Mouse (Mus musculus) embryonic fibroblast, embryonic 13.5 days (primary cell): ENCODE measurements around the gene Ndufv1. TPM values are rescaled to one million over a fixed set of nuclear protein-coding genes. Genes with fewer than 3 reads are reported as not detected.
"Not testable (repeated sequence)": the region's sequence is repeated elsewhere in the genome, so short reads cannot be mapped to it uniquely, and the experiment has no call there.

Experiments used
- H3K27ac ChIP-seq: 2 replicates; pipeline ENCODE4 v1.5.1; 2012; ENCODE audit warnings: low read length, control low read depth, inconsistent platforms; ENCODE audit not compliant: insufficient read depth
- H3K4me1 ChIP-seq: 2 replicates; pipeline ENCODE4 v1.6.1; 2011; ENCODE audit warnings: low read length; ENCODE audit not compliant: control insufficient read depth, insufficient read depth
- H3K4me3 ChIP-seq: 2 replicates; pipeline ENCODE4 v1.5.1; 2011; ENCODE audit warnings: mild to moderate bottlenecking, control low read depth, low read length; ENCODE audit not compliant: insufficient read depth
- CTCF ChIP-seq: IDR thresholded peaks from 2 replicates; pipeline ENCODE4 v1.5.1; 2011; ENCODE audit warnings: mild to moderate bottlenecking, control low read depth, low read length, moderate library complexity, borderline replicate concordance; ENCODE audit not compliant: insufficient read depth
- POLR2A ChIP-seq: IDR thresholded peaks from 2 replicates; pipeline ENCODE4 v1.6.1; 2011; ENCODE audit warnings: low read depth, mild to moderate bottlenecking, control low read depth, low read length, moderate library complexity
- polyA plus RNA-seq: library from polyadenylated mRNA; stranded (reverse); fragments of >200 nt; gene quantifications from 2 replicates; pipeline ENCODE4 v1.2.4, GENCODE M21; 2011; ENCODE audit warnings: low read depth; ENCODE audit not compliant: missing spikeins, insufficient read length

Gene Ndufv1
- polyA plus RNA-seq, 1 experiment, result 64.3 TPM

DNA sequence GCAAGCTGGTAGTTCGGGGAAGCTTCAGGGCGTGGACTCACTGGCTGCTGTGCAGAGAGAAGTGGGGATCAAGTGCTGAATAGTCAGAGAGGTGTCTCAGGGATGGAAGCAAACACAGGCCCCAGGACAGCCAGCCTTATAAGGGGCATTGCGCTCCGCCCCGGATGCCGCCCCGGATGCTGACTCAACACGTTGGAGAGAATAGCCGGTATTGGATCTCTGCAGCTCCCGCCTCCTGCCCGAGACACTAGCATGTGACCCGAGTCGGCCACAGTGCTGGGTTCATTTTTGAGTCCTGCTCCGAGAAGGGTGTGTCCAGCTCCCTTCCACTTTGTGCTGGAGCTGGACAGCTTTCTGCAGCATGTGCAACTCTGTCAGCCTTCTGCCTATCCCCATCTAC, 29.5 kb upstream of the Ndufv1 start:
- TF ChIP-seq POLR2A (no peak), CTCF (no peak)
- Histone ChIP-seq H3K4me1 (no peaks in the 10 kb centered on the region), H3K27ac (no peak overlapping the region), H3K4me3 (no peak overlapping the region)

DNA sequence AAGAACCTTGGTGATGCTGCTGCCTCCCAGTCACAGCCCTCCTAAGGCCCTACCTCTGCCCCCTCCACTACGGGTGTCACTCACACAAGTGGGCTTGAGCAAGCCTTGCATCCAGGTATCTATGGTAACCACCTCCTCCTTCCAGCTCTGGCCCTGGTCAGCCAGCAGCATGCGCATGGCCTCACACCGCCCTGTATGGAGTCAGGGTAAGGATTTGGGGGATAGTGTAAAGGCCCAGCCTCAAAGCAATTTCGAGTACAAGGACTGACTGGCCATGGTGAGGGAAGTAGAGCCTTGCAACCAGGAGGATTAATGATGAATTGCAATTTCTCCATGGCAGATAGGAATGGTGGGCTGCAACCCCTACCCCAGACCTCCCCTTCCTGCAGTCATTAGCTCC, 28.9 kb upstream of the Ndufv1 start:
- H3K4me3 ChIP-seq, H3K4me1 ChIP-seq, H3K27ac ChIP-seq: not testable (repeated sequence)

DNA sequence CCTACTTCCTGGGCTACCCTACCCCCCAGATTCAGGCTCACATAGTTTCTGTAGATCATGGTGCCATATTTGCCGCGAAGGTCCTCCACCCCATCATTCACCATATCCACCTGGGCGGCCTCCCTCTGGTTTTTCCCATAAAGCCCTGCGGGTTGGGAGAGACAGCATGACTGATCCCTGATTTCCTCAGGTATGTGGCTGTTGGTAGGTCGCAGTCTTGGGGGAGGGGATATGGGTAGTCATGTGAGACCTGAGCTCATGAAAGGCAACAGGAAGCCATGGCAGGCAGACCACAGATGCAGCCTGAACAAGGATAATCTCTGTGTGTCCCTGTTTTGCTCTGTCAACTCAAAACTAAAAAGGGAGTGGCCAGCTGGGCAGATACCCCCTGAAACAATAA, 28.3 kb upstream of the Ndufv1 start:
- H3K27ac ChIP-seq, H3K4me3 ChIP-seq: not testable (repeated sequence)

DNA sequence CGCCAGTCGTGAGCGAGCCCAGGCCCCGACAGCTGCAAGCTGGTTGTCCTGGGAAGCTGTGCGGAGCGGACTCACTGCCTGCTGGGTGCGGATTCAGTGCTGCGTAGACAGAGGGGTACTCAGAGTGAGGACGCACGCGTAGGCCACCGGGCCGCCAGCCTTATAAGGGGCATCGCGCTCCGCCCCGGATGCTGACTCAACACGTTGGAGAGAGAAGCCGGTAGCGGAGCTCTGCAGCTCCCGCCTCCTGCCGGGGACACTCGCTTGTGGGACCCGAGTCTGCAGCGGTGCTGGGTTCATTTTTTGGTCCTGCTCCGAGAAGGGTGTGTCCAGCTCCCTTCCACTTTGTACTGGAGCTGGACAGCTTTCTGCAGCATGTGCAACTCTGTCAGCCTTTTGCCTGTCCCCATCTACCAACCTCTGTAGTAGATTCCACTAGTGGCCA, 25.2 kb upstream of the Ndufv1 start, which contains the start of gene Gstp1:
Gstp1 (minus strand) TSS at position 198 of the 445 bp plus-strand sequence.
- Histone ChIP-seq H3K4me1 (no peaks in the 10 kb centered on the region), H3K27ac (peak within 1 kb of the TSS; percentile 49; the same call in 1 of the 2 replicates), H3K4me3 (peak within 1 kb of the TSS; percentile 73)
- TF ChIP-seq CTCF (no peak), POLR2A (peak; percentile 98)

More for the DNA sequence above, 28.3 kb upstream of the Ndufv1 start:
- H3K4me1 ChIP-seq, result not testable (repeated sequence)

DNA sequence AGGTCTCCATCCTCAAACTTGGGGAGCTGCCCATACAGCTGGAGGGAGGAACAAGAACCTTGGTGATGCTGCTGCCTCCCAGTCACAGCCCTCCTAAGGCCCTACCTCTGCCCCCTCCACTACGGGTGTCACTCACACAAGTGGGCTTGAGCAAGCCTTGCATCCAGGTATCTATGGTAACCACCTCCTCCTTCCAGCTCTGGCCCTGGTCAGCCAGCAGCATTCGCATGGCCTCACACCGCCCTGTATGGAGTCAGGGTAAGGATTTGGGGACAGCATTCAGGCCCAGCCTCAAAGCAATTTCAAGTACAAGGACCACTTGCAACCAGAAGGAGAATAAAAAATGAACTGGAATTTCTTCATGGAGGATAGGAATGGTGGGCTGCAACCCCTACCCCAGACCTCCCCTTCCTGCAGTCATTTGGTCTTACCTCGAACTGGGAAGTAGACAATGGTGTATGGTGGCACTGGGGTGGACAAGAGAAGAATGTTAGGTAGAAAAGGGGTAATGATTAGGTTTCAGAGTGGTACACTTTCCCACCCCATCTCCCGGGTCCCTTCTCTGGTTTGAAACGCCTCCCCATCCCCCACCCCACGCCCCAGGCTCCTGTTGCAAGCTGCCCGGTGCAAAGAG, 24.7 kb upstream of the Ndufv1 start:
- H3K4me3 ChIP-seq, result peak overlapping the region; percentile 73
- 0 out of 2 replicates have a peak overlapping the region, but pooled peaks have one; percentile 17 for H3K27ac ChIP-seq
- H3K4me1 ChIP-seq, result not testable (repeated sequence)

DNA sequence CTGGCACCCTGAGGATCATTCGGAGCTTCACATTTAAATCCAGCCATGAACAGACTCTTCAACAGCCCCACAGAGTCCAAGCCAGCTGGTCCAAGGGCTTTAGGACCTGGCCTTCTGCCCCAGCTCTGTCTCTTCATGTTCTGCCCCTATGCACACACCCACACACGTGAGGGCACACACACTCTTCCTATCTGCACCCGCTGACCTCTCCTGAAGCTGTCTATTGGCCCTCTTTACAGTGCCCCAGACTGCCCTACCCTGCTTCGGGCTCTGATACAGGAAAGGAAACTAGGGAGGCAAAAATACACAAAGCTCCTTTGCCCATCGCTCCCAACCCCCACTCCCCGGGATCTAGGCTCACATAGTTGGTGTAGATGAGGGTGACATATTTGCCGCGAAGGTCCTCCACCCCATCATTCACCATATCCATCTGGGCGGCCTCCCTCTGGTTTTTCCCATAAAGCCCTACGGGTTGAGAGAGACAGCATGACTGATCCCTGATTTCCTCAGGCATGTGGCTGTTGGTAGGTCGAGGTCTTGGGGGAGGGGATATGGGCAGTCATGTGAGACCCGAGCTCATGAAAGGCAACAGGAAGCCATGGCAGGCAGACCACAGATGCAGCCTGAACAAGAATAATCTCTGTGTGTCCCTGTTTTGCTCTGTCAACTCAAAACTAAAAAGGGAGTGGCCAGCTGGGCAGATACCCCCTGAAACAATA, 23.9 kb upstream of the Ndufv1 start:
- TF ChIP-seq POLR2A (no peak), CTCF (no peak)
- no peak overlapping the region for H3K27ac ChIP-seq
- no peaks in the 10 kb centered on the region for H3K4me1 ChIP-seq
- H3K4me3 ChIP-seq, result no peak overlapping the region; the same call in 1 of the 2 replicates

DNA sequence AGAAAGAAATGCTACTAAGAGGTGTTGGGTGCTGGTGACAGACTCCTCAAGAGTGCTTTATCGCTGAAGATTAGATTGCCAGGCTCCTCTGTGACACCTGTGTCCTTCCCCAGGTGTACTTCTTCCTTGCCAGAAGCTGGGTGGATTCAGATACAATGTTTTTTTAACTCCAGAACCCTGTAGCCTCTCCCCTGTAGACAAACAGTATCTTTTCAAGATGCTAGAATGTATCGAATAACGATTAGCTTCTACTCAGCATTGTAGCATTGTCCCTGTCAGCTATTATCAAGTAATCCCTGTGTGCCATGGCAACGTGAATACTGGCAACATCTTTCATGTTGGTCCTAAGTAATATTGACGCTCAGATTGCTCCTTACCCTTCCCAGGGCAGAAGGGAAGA, 21.1 kb upstream of the Ndufv1 start:
- no peak for TF ChIP-seq POLR2A
- no peak for TF ChIP-seq CTCF
- H3K27ac ChIP-seq, result no peak overlapping the region
- no peaks in the 10 kb centered on the region for H3K4me1 ChIP-seq
- H3K4me3 ChIP-seq, result no peak overlapping the region

DNA sequence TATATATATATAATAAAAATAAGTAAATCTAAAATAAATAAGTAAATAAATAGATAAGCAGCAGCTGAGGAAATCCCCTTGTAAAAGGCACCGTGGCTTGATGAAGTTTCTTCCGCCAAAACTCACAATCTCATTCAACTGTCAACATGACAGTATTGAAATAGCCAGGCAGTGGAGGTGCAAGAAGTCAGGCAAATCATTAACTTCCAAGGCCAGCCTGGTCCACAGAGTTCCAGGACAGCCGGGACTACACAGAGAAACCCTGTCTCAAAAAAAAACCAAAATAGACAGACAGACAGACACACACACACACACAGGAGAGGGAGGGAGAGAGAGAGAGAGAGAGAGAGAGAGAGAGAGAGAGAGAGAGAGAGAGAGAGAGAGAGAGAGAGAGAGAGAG, 20.7 kb upstream of the Ndufv1 start:
- TF ChIP-seq CTCF (no peak), POLR2A (no peak)
- no peaks in the 10 kb centered on the region for H3K4me1 ChIP-seq
- no peak overlapping the region for H3K27ac ChIP-seq
- H3K4me3 ChIP-seq, result no peak overlapping the region

DNA sequence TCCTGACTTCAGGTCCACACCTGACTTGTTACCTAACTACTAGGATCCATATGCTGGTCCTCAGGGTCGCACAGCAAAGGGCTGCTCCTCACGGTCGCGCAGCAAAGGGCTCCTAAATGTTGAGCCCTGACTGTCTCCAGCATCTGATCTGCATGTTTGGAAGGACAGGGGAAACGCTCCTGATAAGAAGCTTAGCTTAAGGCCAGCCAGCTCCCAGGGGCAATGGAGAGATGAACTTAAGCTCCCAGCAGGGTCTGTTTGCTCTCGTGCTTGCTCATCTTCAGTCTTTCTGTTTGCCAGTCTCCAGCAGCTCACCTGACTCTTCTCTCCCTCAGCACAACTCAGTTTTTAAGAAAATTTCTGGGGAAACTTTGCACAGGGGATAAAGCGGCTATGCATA, 20.1 kb upstream of the Ndufv1 start:
- Histone ChIP-seq H3K4me3 (no peak overlapping the region), H3K4me1 (no peaks in the 10 kb centered on the region), H3K27ac (no peak overlapping the region)
- TF ChIP-seq POLR2A (no peak), CTCF (no peak)

DNA sequence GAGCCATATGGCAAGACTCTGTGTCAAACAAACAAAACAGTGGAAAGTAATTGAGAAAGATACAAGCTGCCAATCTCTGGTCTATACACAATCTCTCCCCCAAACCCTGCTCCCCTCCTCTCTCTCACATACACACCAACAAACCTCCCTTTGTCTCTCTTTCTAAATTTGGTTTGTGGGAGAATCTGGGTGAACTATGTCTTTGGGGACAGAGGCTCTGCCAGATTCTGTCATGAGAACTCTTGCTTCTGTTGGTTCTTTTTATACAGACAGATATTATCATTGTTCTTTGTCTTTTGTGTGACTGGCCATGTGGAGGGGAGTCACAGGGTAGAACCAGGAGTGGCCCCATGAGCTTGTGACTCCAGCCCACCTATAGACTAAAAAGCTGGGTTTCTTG, 15.0 kb upstream of the Ndufv1 start:
- no peaks in the 10 kb centered on the region for H3K4me1 ChIP-seq
- H3K4me3 ChIP-seq, result no peak overlapping the region
- no peak overlapping the region for H3K27ac ChIP-seq
- no peak for TF ChIP-seq POLR2A
- TF ChIP-seq CTCF, result no peak

DNA sequence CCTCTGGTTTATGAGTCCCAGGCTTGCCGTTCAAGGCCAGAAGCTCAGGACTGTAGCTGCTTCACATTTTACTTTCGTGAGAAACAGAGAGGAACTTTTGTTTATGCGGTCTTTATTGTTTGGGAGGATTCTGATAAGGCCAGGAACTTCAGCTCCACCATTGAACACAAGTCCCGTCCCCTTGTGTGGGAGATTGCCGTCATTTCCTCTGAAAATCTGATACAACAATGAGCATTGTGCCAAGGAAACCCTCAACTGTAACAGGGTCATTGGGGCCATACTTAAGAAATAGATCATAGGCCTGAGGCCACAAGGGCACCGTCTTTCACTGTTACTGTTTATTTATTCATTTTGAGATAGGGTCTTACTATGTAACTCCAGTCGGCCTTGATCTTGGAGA, 10.6 kb upstream of the Ndufv1 start:
- H3K27ac ChIP-seq, result no peak overlapping the region
- TF ChIP-seq CTCF (no peak), POLR2A (no peak)
- no peak overlapping the region for H3K4me3 ChIP-seq
- no peaks in the 10 kb centered on the region for H3K4me1 ChIP-seq
